Mouse (Mus musculus) heart, adult 2 months (tissue): Measurements from ENCODE around the gene Slc25a10. TPM values are rescaled to one million over a fixed set of nuclear protein-coding genes. Genes with fewer than 3 reads are reported as not detected.

Source experiments
- DNase-seq, 2 experiments: peaks; one replicate each; pipeline ENCODE4 v3.0.0; 2021
- H3K27ac ChIP-seq: fragments of 200-600 bp; 2 replicates; pipeline ENCODE4 v1.8.1; 2022
- H3K27me3 ChIP-seq: fragments of 200-500 bp; 2 replicates; pipeline ENCODE4 v1.6.1; 2012; ENCODE audit warnings: mild to moderate bottlenecking, low read length, inconsistent platforms, mixed read lengths; ENCODE audit not compliant: control insufficient read depth, insufficient read depth
- H3K36me3 ChIP-seq: fragments of 200-500 bp; 2 replicates; pipeline ENCODE4 v1.6.1; 2012; ENCODE audit warnings: low read length, inconsistent platforms; ENCODE audit not compliant: control insufficient read depth, insufficient read depth
- H3K4me1 ChIP-seq: fragments of 200-500 bp; 2 replicates; pipeline ENCODE4 v1.6.1; 2011; ENCODE audit warnings: low read length; ENCODE audit not compliant: control insufficient read depth, insufficient read depth
- H3K4me3 ChIP-seq: fragments of 200-600 bp; 2 replicates; pipeline ENCODE4 v1.8.1; 2022
- H3K79me2 ChIP-seq: fragments of 200-500 bp; replicated peaks from 2 replicates; pipeline ENCODE4 v1.6.1; 2012; ENCODE audit warnings: mild to moderate bottlenecking, inconsistent platforms, low read length, moderate library complexity, mixed read lengths; ENCODE audit not compliant: control insufficient read depth, insufficient read depth
- H3K9ac ChIP-seq: fragments of 200-500 bp; 2 replicates; pipeline ENCODE4 v1.6.1; 2012; ENCODE audit warnings: low read depth, mild to moderate bottlenecking, control low read depth, inconsistent platforms, low read length, mixed read lengths
- CTCF ChIP-seq: fragments of 200-600 bp; IDR thresholded peaks from 2 replicates; pipeline ENCODE4 v1.8.1; 2022; ENCODE audit warnings: antibody characterized with exemption, mild to moderate bottlenecking, moderate library complexity
- EP300 ChIP-seq: fragments of 200-500 bp; IDR thresholded peaks from 2 replicates; pipeline ENCODE4 v1.6.1; 2011; ENCODE audit warnings: low read depth, low read length, control low read depth; ENCODE audit not compliant: insufficient read depth
- POLR2A ChIP-seq: fragments of 200-500 bp; IDR thresholded peaks from 2 replicates; pipeline ENCODE4 v1.6.1; 2011; ENCODE audit warnings: mild to moderate bottlenecking, low read depth, low read length, control low read depth; ENCODE audit not compliant: insufficient read depth
- WGBS: fragments of 180-500 bp; shearing (Covaris S2); methylation state at CpG from one replicate; pipeline ENCODE4 v1.1.7; 2018; 5-methylcytosine and 5-hydroxymethylcytosine counted together
- intact Hi-C: fragments of 180-260 bp; cut with DNase I; formaldehyde crosslinking; loops from one replicate; pipeline ENCODE4 v1.15.1; 2025
- polyA plus RNA-seq: library from polyadenylated mRNA; depleted of rRNA; stranded (reverse); fragments of >200 nt; gene quantifications from 2 replicates; pipeline ENCODE4 v1.2.3, GENCODE M21; 2012
- total RNA-seq, 2 experiments: library from RNA; stranded (reverse); gene quantifications; 2 replicates each; pipeline ENCODE4 v1.2.3; 2021

The Slc25a10 gene
- total and polyA plus RNA-seq, 3 experiments: 14.1 to 40.9 (median 14.6) TPM

DNA sequence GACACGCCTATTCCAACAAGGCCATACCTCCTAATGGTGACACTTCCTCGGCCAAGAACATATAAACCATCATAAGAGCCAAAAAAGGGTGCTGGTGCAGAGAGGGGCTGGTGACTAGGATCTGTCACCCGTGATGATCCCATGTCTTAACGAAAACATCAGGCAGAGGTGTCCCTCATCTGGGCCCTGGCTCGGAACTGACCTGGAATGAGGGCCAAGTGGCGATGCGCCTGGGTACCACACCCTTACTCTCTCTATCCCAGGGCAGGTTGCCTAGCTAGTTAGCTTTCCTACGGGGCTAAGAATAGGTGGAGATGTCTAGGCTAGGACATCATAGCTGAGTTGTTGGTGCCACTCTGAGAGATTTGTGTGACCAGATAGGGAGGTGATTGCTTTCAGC lies 42.5 kb downstream of the Slc25a10 start:
- H3K79me2 ChIP-seq: no peaks in the 10 kb centered on the region
- H3K27me3 ChIP-seq: peaks cover 6% of the 10 kb centered on the region
- H3K4me1 ChIP-seq: peaks cover 11% of the 10 kb centered on the region
- no peak overlapping the region for H3K4me3 ChIP-seq
- TF ChIP-seq CTCF (no peak), POLR2A (no peak), EP300 (no peak)
- WGBS: 82% methylated on average over 8 of the region's 8 CpGs
- intact Hi-C loops: no loop called here
- no peak overlapping the region for H3K9ac ChIP-seq
- no peaks in the 10 kb centered on the region for H3K36me3 ChIP-seq
- H3K27ac ChIP-seq: no peak overlapping the region
- DNase-seq: no peak

DNA sequence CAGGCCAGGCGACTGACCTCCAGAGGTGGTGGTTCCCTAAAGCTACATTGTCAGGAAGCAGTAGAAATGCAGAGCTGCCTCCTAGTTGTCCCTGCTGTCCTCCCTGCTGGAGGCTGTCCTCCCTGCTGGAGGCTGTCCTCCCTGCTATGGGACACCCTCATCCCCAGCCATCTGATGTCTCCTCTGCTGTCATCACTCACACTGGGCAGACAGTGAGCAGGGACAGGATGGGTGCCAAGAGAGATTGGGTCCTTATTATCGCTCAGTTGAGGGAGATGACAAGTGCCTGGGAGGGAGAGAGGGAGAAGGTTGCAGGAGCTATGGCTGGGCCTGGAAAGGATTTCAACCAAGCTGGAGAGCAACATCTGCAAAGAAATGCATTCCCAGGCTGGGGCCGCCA lies 43.5 kb downstream of the Slc25a10 start:
- WGBS: 48% methylated on average over 3 of the region's 3 CpGs
- DNase-seq: no peak
- intact Hi-C loops: no loop called here
- TF ChIP-seq CTCF (no peak), EP300 (peak; percentile 58; the same call in 1 of the 2 replicates), POLR2A (no peak)
- Histone ChIP-seq H3K4me3 (no peak overlapping the region), H3K27ac (no peak overlapping the region), H3K9ac (no peak overlapping the region), H3K4me1 (peaks cover 17% of the 10 kb centered on the region), H3K36me3 (no peaks in the 10 kb centered on the region), H3K27me3 (peaks cover 6% of the 10 kb centered on the region), H3K79me2 (no peaks in the 10 kb centered on the region)

DNA sequence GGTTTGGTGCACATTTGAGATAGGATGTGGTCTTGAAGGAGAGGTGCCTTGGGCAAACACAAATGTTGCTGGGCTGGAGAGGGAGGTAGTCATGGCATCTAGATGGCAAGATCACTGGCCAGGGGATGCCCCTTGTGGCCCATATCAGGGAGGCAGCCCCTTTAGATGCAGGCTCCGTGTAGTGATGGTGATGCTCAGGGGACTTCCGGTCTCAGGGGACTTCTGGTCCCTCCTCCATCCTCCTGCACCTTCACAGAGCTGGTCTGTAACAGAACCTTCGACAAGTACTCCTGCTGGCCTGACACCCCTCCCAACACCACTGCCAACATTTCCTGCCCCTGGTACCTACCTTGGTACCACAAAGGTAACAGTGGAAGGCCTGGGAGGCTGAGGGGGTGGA lies 44.2 kb downstream of the Slc25a10 start:
- no peak for TF ChIP-seq POLR2A
- no peak for TF ChIP-seq CTCF
- TF ChIP-seq EP300: no peak
- Histone ChIP-seq H3K4me3 (no peak overlapping the region), H3K27me3 (peaks cover 2% of the 10 kb centered on the region; the same call in 1 of the 2 replicates), H3K27ac (no peak overlapping the region), H3K4me1 (peaks cover 17% of the 10 kb centered on the region), H3K79me2 (no peaks in the 10 kb centered on the region), H3K36me3 (no peaks in the 10 kb centered on the region), H3K9ac (no peak overlapping the region)
- no peak for DNase-seq
- 62% methylated on average over 3 of the region's 3 CpGs for WGBS
- intact Hi-C loops: no loop called here

DNA sequence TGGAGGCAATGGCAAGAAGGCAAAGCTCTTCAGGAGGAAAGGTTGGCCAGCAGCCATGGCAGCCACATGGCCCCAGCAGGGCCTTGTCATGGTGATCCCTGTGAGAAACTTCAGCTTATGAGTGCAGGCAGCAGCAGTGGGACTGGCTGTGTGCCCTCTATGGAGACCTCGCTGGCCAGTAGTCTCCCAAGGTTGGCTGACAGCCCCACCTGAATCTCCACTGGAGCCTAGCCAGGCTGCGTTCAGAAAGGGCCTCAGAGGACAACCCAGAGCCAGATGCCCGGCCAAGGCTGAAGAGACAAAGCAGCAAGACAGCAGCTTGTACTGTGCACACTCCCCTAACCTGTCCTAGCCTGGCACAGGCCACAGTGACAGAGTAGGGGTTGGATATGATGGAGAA lies 46.8 kb downstream of the Slc25a10 start:
- TF ChIP-seq CTCF (no peak), POLR2A (no peak), EP300 (peak; percentile 64; the same call in 1 of the 2 replicates)
- Histone ChIP-seq H3K27me3 (no peaks in the 10 kb centered on the region), H3K79me2 (no peaks in the 10 kb centered on the region), H3K9ac (no peak overlapping the region), H3K36me3 (peaks cover 2% of the 10 kb centered on the region; the same call in 1 of the 2 replicates), H3K4me3 (no peak overlapping the region), H3K4me1 (peaks cover 18% of the 10 kb centered on the region), H3K27ac (peak overlapping the region; percentile 31; the same call in 1 of the 2 replicates)
- WGBS: 35% methylated on average over 3 of the region's 3 CpGs
- intact Hi-C loops: loop anchor here (2.0 kb wide), 1 partner anchor 18 kb away; no protein-coding TSS in a partner anchor
- peak; percentile 77 to 88 for DNase-seq

DNA sequence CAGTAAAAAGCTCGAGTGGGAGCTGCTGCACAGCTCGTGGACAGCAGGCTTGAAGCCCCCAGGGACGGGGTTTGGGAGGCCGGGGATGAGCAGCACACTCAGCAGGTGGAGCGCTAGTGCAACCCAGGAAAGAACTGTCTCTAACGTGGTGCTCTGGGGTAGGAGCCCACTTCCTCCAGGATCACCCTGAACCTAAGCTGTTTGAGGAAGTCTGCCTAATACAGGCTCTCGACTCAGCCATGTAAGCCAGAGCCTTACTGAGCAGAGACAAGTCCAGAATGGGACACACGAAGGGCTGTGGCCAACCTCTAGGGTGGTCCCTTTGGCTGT lies 47.3 kb downstream of the Slc25a10 start:
- no peak for DNase-seq
- WGBS: 30% methylated on average over 8 of the region's 8 CpGs
- Histone ChIP-seq H3K4me3 (no peak overlapping the region), H3K27ac (peak overlapping the region; percentile 31; the same call in 1 of the 2 replicates), H3K79me2 (no peaks in the 10 kb centered on the region), H3K9ac (no peak overlapping the region), H3K27me3 (no peaks in the 10 kb centered on the region), H3K36me3 (peaks cover 2% of the 10 kb centered on the region; the same call in 1 of the 2 replicates), H3K4me1 (peaks cover 18% of the 10 kb centered on the region)
- intact Hi-C loops: loop anchor here (2.0 kb wide), 1 partner anchor 18 kb away; no protein-coding TSS in a partner anchor
- TF ChIP-seq EP300 (no peak), CTCF (no peak), POLR2A (no peak)

DNA sequence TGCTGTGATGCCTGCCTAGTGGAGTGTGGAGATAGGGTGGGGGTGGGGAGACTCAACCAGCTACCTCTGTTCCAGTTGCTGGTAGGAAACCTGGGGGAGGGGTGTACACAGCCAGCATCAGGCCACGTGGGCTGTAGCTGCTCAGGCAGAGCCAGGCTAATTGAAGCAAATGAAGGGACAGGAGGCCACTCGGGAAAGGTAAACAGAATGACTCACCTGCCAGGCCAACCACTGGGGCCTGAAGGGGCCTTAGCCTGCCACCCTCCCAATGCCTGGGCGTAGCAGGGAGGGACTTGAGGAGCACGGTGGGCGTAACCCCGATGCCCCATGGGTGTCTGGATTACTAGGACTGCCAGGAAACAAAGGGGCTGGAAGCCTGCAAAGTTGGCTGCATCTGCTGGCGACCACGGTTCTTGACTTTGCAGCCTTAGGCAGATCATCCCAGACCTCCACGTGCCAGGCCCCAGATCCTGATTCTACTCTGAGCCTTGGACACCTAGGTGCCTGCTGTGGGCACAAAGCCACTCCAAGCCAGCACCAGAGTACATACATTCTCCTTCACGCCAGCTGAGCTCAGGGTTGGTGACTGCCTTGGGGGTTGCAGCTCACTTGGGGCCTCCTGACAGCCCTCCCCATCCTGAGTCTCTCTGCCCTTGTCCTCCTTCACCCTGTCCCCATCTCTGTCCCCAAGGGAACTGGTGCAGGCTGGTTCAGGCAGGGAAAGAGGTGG lies 47.8 kb downstream of the Slc25a10 start:
- no peak overlapping the region for H3K27ac ChIP-seq
- 31% methylated on average over 10 of the region's 10 CpGs for WGBS

More for the DNA sequence above, 47.8 kb downstream of the Slc25a10 start:
- H3K36me3 ChIP-seq: peaks cover 2% of the 10 kb centered on the region; the same call in 1 of the 2 replicates
- no peak for DNase-seq
- peaks cover 18% of the 10 kb centered on the region for H3K4me1 ChIP-seq
- no peak overlapping the region for H3K9ac ChIP-seq
- no peaks in the 10 kb centered on the region for H3K79me2 ChIP-seq
- no peak overlapping the region for H3K4me3 ChIP-seq
- H3K27me3 ChIP-seq: no peaks in the 10 kb centered on the region
- intact Hi-C loops: loop anchor here (2.0 kb wide), 1 partner anchor 19 kb away; no protein-coding TSS in a partner anchor
- TF ChIP-seq POLR2A: no peak
- no peak for TF ChIP-seq CTCF
- TF ChIP-seq EP300: no peak
